Mouse (Mus musculus): ENCODE measurements around the gene Sat2. TPM values are rescaled to one million over a fixed set of nuclear protein-coding genes. Genes with fewer than 3 reads are reported as not detected.
A peak's percentile ranks its signal among the peaks of the same experiment; 100 is the strongest.
"Not testable (repeated sequence)": the region's sequence is repeated elsewhere in the genome, so short reads cannot be mapped to it uniquely, and the experiment has no call there.

Sat2 gene
- polyA plus RNA-seq, 1 experiment from 2014 or later, result 13.0 TPM

GRCm38 (mm10) chr11:69606491-69606795 lies 15.4 kb upstream of the Sat2 start:
- Histone ChIP-seq H3K9me3 (replicated peaks; ENCODE audit: control insufficient read depth, low read length) (no peaks in the 10 kb centered on the region), H3K4me1 (ENCODE audit: control insufficient read depth, insufficient read depth, low read length) (peaks cover 18% of the 10 kb centered on the region), H3K4me3 (ENCODE audit: low read length) (peak overlapping the region; percentile 65), H3K27me3 (ENCODE audit: control insufficient read depth, insufficient read depth, low read length) (no peaks in the 10 kb centered on the region), H3K4me2 (ENCODE audit: low read depth, low read length) (peak overlapping the region; percentile 86), H3K36me3 (ENCODE audit: control insufficient read depth, insufficient read depth) (no peaks in the 10 kb centered on the region), H3K9ac (ENCODE audit: low read length) (peak overlapping the region; percentile 55; the same call in 1 of the 2 replicates), H3K27ac (ENCODE audit: low read length) (no peak overlapping the region)
- 69% methylated on average over 2 of the region's 2 CpGs for WGBS
- no peak for ATAC-seq (replicated peaks; ENCODE audit: extremely low read depth, insufficient read depth, low FRiP score)

- no peak for ATAC-seq (replicated peaks; ENCODE audit: extremely low read depth, insufficient read depth, low FRiP score)
- Histone ChIP-seq H3K4me2 (ENCODE audit: low read depth, low read length) (no peak overlapping the region), H3K4me1 (ENCODE audit: control insufficient read depth, insufficient read depth, low read length) (peaks cover 14% of the 10 kb centered on the region), H3K36me3 (ENCODE audit: control insufficient read depth, insufficient read depth) (no peaks in the 10 kb centered on the region), H3K9ac (ENCODE audit: low read length) (no peak overlapping the region), H3K4me3 (ENCODE audit: low read length) (no peak overlapping the region), H3K9me3 (replicated peaks; ENCODE audit: control insufficient read depth, low read length) (no peaks in the 10 kb centered on the region), H3K27me3 (ENCODE audit: control insufficient read depth, insufficient read depth, low read length) (no peaks in the 10 kb centered on the region), H3K27ac (ENCODE audit: low read length) (no peak overlapping the region)
- WGBS, result 71% methylated on average over 2 of the region's 2 CpGs
These were observed 15.0 kb upstream of the Sat2 start for GRCm38 (mm10) chr11:69606832-69607231.

DNA sequence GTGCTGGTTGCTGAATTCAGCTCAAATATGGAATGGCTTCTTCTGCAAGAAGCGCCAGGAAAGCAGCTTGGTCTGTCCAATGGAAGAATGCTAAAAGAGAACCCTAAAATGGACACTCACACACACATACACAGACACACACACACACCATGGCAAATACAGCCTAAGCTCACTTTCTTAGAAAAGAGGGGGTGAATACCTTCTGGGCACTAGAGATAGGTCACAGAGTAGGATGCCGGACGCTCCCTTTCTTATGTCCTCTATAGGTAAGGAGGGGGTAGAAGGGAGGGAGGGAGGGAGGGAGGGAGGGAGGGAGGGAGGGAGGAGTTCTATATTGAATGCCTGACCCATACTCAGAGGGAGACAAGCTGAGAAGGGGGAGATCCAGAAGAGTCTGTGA lies 13.3 kb upstream of the Sat2 start:
- peaks cover 6% of the 10 kb centered on the region for H3K4me1 ChIP-seq (ENCODE audit: control insufficient read depth, insufficient read depth, low read length)
- ATAC-seq (replicated peaks; ENCODE audit: extremely low read depth, insufficient read depth, low FRiP score), result no peak
- H3K27ac ChIP-seq (ENCODE audit: low read length), result no peak overlapping the region
- H3K4me2 ChIP-seq (ENCODE audit: low read depth, low read length), result no peak overlapping the region
- H3K9ac ChIP-seq (ENCODE audit: low read length), result no peak overlapping the region
- 74% methylated on average over 3 of the region's 3 CpGs for WGBS
- no peak overlapping the region for H3K4me3 ChIP-seq (ENCODE audit: low read length)
- H3K36me3 ChIP-seq (ENCODE audit: control insufficient read depth, insufficient read depth), result no peaks in the 10 kb centered on the region
- no peaks in the 10 kb centered on the region for H3K27me3 ChIP-seq (ENCODE audit: control insufficient read depth, insufficient read depth, low read length)
- no peaks in the 10 kb centered on the region for H3K9me3 ChIP-seq (replicated peaks; ENCODE audit: control insufficient read depth, low read length)

DNA sequence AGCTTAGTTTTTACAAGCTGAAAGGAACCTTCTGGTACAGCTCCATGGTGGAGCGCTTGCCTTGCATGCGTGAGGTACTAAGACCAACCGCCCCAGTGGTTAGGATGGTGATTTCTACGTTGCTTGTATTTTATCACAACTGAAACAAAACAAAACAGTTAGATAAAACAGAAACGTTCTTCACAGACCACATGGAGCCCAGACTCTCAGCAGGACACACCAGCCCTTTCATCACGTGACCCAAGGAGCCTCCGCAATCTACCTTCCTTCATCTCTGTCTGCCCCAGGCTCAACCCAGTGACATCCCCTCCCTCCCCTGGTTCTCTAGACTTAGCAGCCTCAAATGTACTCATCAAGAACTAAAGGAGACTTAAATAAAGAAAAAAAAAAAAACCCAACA lies 12.4 kb upstream of the Sat2 start:
- WGBS, result 58% methylated on average over 7 of the region's 7 CpGs

GRCm38 (mm10) chr11:69610899-69611298 lies 10.9 kb upstream of the Sat2 start:
- peaks cover 3% of the 10 kb centered on the region; the same call in 1 of the 2 replicates for H3K27me3 ChIP-seq (ENCODE audit: control insufficient read depth, insufficient read depth, low read length)
- H3K4me2 ChIP-seq (ENCODE audit: low read depth, low read length), result no peak overlapping the region
- H3K9me3 ChIP-seq (replicated peaks; ENCODE audit: control insufficient read depth, low read length), result no peaks in the 10 kb centered on the region
- no peak overlapping the region for H3K4me3 ChIP-seq (ENCODE audit: low read length)
- no peaks in the 10 kb centered on the region for H3K36me3 ChIP-seq (ENCODE audit: control insufficient read depth, insufficient read depth)
- ATAC-seq (replicated peaks; ENCODE audit: extremely low read depth, insufficient read depth, low FRiP score), result no peak
- H3K27ac ChIP-seq (ENCODE audit: low read length), result no peak overlapping the region
- no peak overlapping the region for H3K9ac ChIP-seq (ENCODE audit: low read length)
- 43% methylated on average over 4 of the region's 4 CpGs for WGBS
- peaks cover 4% of the 10 kb centered on the region for H3K4me1 ChIP-seq (ENCODE audit: control insufficient read depth, insufficient read depth, low read length)

More for the DNA sequence above, 12.4 kb upstream of the Sat2 start:
- Histone ChIP-seq H3K4me2 (ENCODE audit: low read depth, low read length) (no peak overlapping the region), H3K27ac (ENCODE audit: low read length) (no peak overlapping the region), H3K9ac (ENCODE audit: low read length) (no peak overlapping the region), H3K4me1 (ENCODE audit: control insufficient read depth, insufficient read depth, low read length) (peaks cover 8% of the 10 kb centered on the region), H3K9me3 (replicated peaks; ENCODE audit: control insufficient read depth, low read length) (no peaks in the 10 kb centered on the region), H3K36me3 (ENCODE audit: control insufficient read depth, insufficient read depth) (no peaks in the 10 kb centered on the region), H3K27me3 (ENCODE audit: control insufficient read depth, insufficient read depth, low read length) (no peaks in the 10 kb centered on the region), H3K4me3 (ENCODE audit: low read length) (no peak overlapping the region)
- ATAC-seq (replicated peaks; ENCODE audit: extremely low read depth, insufficient read depth, low FRiP score), result no peak

DNA sequence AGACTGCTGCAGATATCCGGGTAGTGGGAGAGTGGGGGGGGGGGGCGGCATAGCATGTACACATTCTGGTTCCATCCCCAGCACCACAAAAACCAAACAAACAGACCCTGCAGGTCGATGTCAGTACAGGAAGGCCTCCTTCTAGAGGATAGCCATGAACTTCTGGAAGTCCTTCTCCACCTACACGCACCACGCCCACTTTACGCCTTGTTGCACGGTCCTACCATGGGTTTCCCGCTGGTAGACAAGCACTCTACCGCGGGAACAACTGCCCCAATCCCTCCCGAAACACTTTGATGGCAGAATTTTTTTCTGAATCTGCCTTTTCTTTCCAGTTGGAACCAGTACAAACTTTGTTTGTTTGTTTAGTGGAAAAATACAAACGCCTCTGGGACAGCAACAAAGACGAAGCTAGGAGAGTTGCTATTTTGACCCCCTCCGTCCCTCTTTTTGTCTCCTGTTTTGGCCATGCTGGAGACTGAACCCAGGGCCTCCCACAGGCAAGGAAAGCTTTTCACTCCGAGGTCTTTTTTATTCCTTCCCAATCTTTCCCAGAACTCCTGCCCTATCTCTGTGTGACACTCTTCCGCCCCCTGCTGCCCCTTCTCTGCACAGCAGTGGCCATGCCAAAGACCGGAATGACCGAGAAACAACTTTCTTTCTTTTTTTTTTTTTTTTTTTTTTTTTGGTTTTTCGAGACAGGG lies 8.1 kb upstream of the Sat2 start:
- ATAC-seq (replicated peaks; ENCODE audit: extremely low read depth, insufficient read depth, low FRiP score), result peak; percentile 71
- Histone ChIP-seq H3K4me3 (ENCODE audit: low read length) (peak overlapping the region; percentile 13; the same call in 1 of the 2 replicates), H3K36me3 (ENCODE audit: control insufficient read depth, insufficient read depth) (no peaks in the 10 kb centered on the region), H3K27me3 (ENCODE audit: control insufficient read depth, insufficient read depth, low read length) (peaks cover 3% of the 10 kb centered on the region; the same call in 1 of the 2 replicates), H3K27ac (ENCODE audit: low read length) (no peak overlapping the region), H3K4me2 (ENCODE audit: low read depth, low read length) (peak overlapping the region; percentile 52), H3K4me1 (ENCODE audit: control insufficient read depth, insufficient read depth, low read length) (peaks cover 4% of the 10 kb centered on the region), H3K9me3 (replicated peaks; ENCODE audit: control insufficient read depth, low read length) (no peaks in the 10 kb centered on the region), H3K9ac (ENCODE audit: low read length) (peak overlapping the region; percentile 60)
- WGBS, result 11% methylated on average over 19 of the region's 19 CpGs

DNA sequence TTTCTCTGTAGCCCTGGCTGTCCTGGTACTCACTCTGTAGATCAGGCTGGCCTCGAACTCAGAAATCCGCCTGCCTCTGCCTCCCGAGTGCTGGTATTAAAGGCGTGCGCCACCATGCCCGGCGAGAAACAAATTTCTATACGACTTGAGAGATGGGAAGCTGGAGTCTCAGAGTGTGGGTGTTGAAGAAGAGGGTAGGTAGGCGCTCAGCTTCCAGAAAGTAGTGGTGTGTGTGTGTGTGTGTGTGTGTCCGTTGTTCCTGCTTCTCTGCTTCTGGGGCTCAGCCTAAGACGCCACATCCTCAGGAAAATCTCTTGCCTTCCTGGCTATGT lies 7.6 kb upstream of the Sat2 start:
- not testable (repeated sequence) for ATAC-seq (replicated peaks; ENCODE audit: extremely low read depth, insufficient read depth, low FRiP score); H3K4me3 ChIP-seq (ENCODE audit: low read length); H3K9me3 ChIP-seq (replicated peaks; ENCODE audit: control insufficient read depth, low read length); H3K27ac ChIP-seq (ENCODE audit: low read length); H3K36me3 ChIP-seq (ENCODE audit: control insufficient read depth, insufficient read depth); H3K9ac ChIP-seq (ENCODE audit: low read length); H3K27me3 ChIP-seq (ENCODE audit: control insufficient read depth, insufficient read depth, low read length); H3K4me1 ChIP-seq (ENCODE audit: control insufficient read depth, insufficient read depth, low read length)
- WGBS, result 49% methylated on average over 11 of the region's 11 CpGs
- H3K4me2 ChIP-seq (ENCODE audit: low read depth, low read length), result peak overlapping the region; percentile 52

- Histone ChIP-seq H3K36me3 (ENCODE audit: control insufficient read depth, insufficient read depth) (no peaks in the 10 kb centered on the region), H3K9me3 (replicated peaks; ENCODE audit: control insufficient read depth, low read length) (no peaks in the 10 kb centered on the region), H3K4me3 (ENCODE audit: low read length) (no peak overlapping the region), H3K27me3 (ENCODE audit: control insufficient read depth, insufficient read depth, low read length) (peaks cover 3% of the 10 kb centered on the region; the same call in 1 of the 2 replicates), H3K27ac (ENCODE audit: low read length) (no peak overlapping the region), H3K4me2 (ENCODE audit: low read depth, low read length) (no peak overlapping the region), H3K9ac (ENCODE audit: low read length) (no peak overlapping the region), H3K4me1 (ENCODE audit: control insufficient read depth, insufficient read depth, low read length) (peaks cover 6% of the 10 kb centered on the region)
- no peak for ATAC-seq (replicated peaks; ENCODE audit: extremely low read depth, insufficient read depth, low FRiP score)
- 41% methylated on average over 10 of the region's 10 CpGs for WGBS
These were observed 5.0 kb upstream of the Sat2 start for GRCm38 (mm10) chr11:69616781-69617180.

DNA sequence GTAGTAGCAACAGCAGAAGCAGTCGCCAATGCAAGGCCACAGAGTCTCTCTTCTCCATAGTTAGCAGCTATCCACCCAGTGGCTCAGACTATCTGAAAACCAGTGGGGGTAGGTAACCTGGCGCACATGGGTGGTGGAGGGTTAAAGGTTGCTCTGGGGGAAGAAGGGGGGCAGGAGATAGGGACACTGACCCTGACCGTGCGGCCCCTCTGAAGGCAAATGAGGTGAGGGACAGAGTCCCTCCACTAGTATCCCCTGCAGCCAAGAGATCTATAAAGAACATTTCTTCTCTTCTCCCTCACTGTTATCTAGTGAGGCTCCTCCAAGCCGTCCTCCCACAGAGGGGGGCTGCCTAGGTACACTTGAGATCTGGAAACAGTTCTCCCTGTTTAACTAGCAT lies 4.0 kb upstream of the Sat2 start, which contains the start of gene Shbg:
Shbg (minus strand) TSS at position 101 of the 400 bp plus-strand sequence.
- peaks cover 3% of the 10 kb centered on the region; the same call in 1 of the 2 replicates for H3K27me3 ChIP-seq (ENCODE audit: control insufficient read depth, insufficient read depth, low read length)
- H3K4me2 ChIP-seq (ENCODE audit: low read depth, low read length), result no peak within 1 kb of the TSS
- no peak within 1 kb of the TSS for H3K4me3 ChIP-seq (ENCODE audit: low read length)
- H3K4me1 ChIP-seq (ENCODE audit: control insufficient read depth, insufficient read depth, low read length), result peaks cover 12% of the 10 kb centered on the region
- no peak within 1 kb of the TSS for H3K27ac ChIP-seq (ENCODE audit: low read length)
- no peaks in the 10 kb centered on the region for H3K36me3 ChIP-seq (ENCODE audit: control insufficient read depth, insufficient read depth)
- H3K9me3 ChIP-seq (replicated peaks; ENCODE audit: control insufficient read depth, low read length), result no peaks in the 10 kb centered on the region
- WGBS, result 47% methylated on average over 5 of the region's 5 CpGs
- no peak for ATAC-seq (replicated peaks; ENCODE audit: extremely low read depth, insufficient read depth, low FRiP score)
- H3K9ac ChIP-seq (ENCODE audit: low read length), result 0 out of 2 replicates have a peak within 1 kb of the TSS, but pooled peaks have one; percentile 1

Measured in heart, embryonic 16.5 days (tissue).